Mouse (Mus musculus): ENCODE measurements around the gene Grik4. TPM values are rescaled to one million over a fixed set of nuclear protein-coding genes. Genes with fewer than 3 reads are reported as not detected.

Grik4 gene
- polyA plus RNA-seq, 1 experiment from 2014 or later, result 0.43 TPM

- Histone ChIP-seq H3K27me3 (ENCODE audit: control insufficient read depth, insufficient read depth, low read length) (0 out of 2 replicates have a peak, but pooled peaks cover 2% of the 10 kb centered on the region), H3K9ac (ENCODE audit: low read depth, low read length) (no peak overlapping the region), H3K4me3 (ENCODE audit: low read depth, low read length) (no peak overlapping the region), H3K9me3 (replicated peaks; ENCODE audit: control insufficient read depth, low read length) (no peaks in the 10 kb centered on the region), H3K36me3 (ENCODE audit: control insufficient read depth, insufficient read depth, low read length) (no peaks in the 10 kb centered on the region), H3K4me2 (no peak overlapping the region), H3K27ac (ENCODE audit: low read depth, low read length) (no peak overlapping the region), H3K4me1 (ENCODE audit: control insufficient read depth, insufficient read depth, low read length) (no peaks in the 10 kb centered on the region)
- 67% methylated on average over 3 of the region's 3 CpGs for WGBS (ENCODE audit: insufficient replicate concordance)
- no peak for ATAC-seq (replicated peaks; ENCODE audit: insufficient number of reproducible peaks, low FRiP score, low TSS enrichment)
Observed at GRCm38 (mm10) chr9:42757012-42757640, 187.2 kb downstream of the Grik4 start.

- H3K27ac ChIP-seq (ENCODE audit: low read depth, low read length), result no peak overlapping the region
- H3K27me3 ChIP-seq (ENCODE audit: control insufficient read depth, insufficient read depth, low read length), result 0 out of 2 replicates have a peak, but pooled peaks cover 2% of the 10 kb centered on the region
- no peak overlapping the region for H3K4me2 ChIP-seq
- no peak overlapping the region for H3K9ac ChIP-seq (ENCODE audit: low read depth, low read length)
- 37% methylated on average over 8 of the region's 8 CpGs for WGBS (ENCODE audit: insufficient replicate concordance)
- no peaks in the 10 kb centered on the region for H3K36me3 ChIP-seq (ENCODE audit: control insufficient read depth, insufficient read depth, low read length)
- no peaks in the 10 kb centered on the region for H3K4me1 ChIP-seq (ENCODE audit: control insufficient read depth, insufficient read depth, low read length)
- ATAC-seq (replicated peaks; ENCODE audit: insufficient number of reproducible peaks, low FRiP score, low TSS enrichment), result no peak
- no peak overlapping the region for H3K4me3 ChIP-seq (ENCODE audit: low read depth, low read length)
- no peaks in the 10 kb centered on the region for H3K9me3 ChIP-seq (replicated peaks; ENCODE audit: control insufficient read depth, low read length)
Observed at GRCm38 (mm10) chr9:42754699-42755098, 189.6 kb downstream of the Grik4 start.

GRCm38 (mm10) chr9:42751160-42751559 lies 193.1 kb downstream of the Grik4 start:
- 74% methylated on average over 2 of the region's 2 CpGs for WGBS (ENCODE audit: insufficient replicate concordance)
- H3K9me3 ChIP-seq (replicated peaks; ENCODE audit: control insufficient read depth, low read length), result no peaks in the 10 kb centered on the region
- ATAC-seq (replicated peaks; ENCODE audit: insufficient number of reproducible peaks, low FRiP score, low TSS enrichment), result no peak

GRCm38 (mm10) chr9:42750176-42750575 lies 194.1 kb downstream of the Grik4 start:
- H3K36me3 ChIP-seq (ENCODE audit: control insufficient read depth, insufficient read depth, low read length), result no peaks in the 10 kb centered on the region
- no peak overlapping the region for H3K4me2 ChIP-seq
- no peaks in the 10 kb centered on the region for H3K9me3 ChIP-seq (replicated peaks; ENCODE audit: control insufficient read depth, low read length)
- ATAC-seq (replicated peaks; ENCODE audit: insufficient number of reproducible peaks, low FRiP score, low TSS enrichment), result no peak
- no peak overlapping the region for H3K4me3 ChIP-seq (ENCODE audit: low read depth, low read length)
- 71% methylated on average over 3 of the region's 3 CpGs for WGBS (ENCODE audit: insufficient replicate concordance)
- no peaks in the 10 kb centered on the region for H3K27me3 ChIP-seq (ENCODE audit: control insufficient read depth, insufficient read depth, low read length)
- H3K4me1 ChIP-seq (ENCODE audit: control insufficient read depth, insufficient read depth, low read length), result no peaks in the 10 kb centered on the region
- H3K9ac ChIP-seq (ENCODE audit: low read depth, low read length), result no peak overlapping the region
- H3K27ac ChIP-seq (ENCODE audit: low read depth, low read length), result no peak overlapping the region

More at GRCm38 (mm10) chr9:42751160-42751559, 193.1 kb downstream of the Grik4 start:
- Histone ChIP-seq H3K9ac (ENCODE audit: low read depth, low read length) (no peak overlapping the region), H3K4me3 (ENCODE audit: low read depth, low read length) (no peak overlapping the region), H3K4me2 (no peak overlapping the region), H3K27ac (ENCODE audit: low read depth, low read length) (no peak overlapping the region), H3K4me1 (ENCODE audit: control insufficient read depth, insufficient read depth, low read length) (no peaks in the 10 kb centered on the region), H3K36me3 (ENCODE audit: control insufficient read depth, insufficient read depth, low read length) (no peaks in the 10 kb centered on the region), H3K27me3 (ENCODE audit: control insufficient read depth, insufficient read depth, low read length) (no peaks in the 10 kb centered on the region)

GRCm38 (mm10) chr9:42745982-42746381 lies 198.3 kb downstream of the Grik4 start:
- no peak for ATAC-seq (replicated peaks; ENCODE audit: insufficient number of reproducible peaks, low FRiP score, low TSS enrichment)
- Histone ChIP-seq H3K27me3 (ENCODE audit: control insufficient read depth, insufficient read depth, low read length) (no peaks in the 10 kb centered on the region), H3K9me3 (replicated peaks; ENCODE audit: control insufficient read depth, low read length) (no peaks in the 10 kb centered on the region), H3K27ac (ENCODE audit: low read depth, low read length) (no peak overlapping the region), H3K4me3 (ENCODE audit: low read depth, low read length) (no peak overlapping the region), H3K36me3 (ENCODE audit: control insufficient read depth, insufficient read depth, low read length) (no peaks in the 10 kb centered on the region), H3K4me2 (no peak overlapping the region), H3K4me1 (ENCODE audit: control insufficient read depth, insufficient read depth, low read length) (no peaks in the 10 kb centered on the region), H3K9ac (ENCODE audit: low read depth, low read length) (no peak overlapping the region)
- 49% methylated on average over 8 of the region's 8 CpGs for WGBS (ENCODE audit: insufficient replicate concordance)

- Histone ChIP-seq H3K9ac (ENCODE audit: low read depth, low read length) (no peak overlapping the region), H3K4me1 (ENCODE audit: control insufficient read depth, insufficient read depth, low read length) (no peaks in the 10 kb centered on the region), H3K4me2 (no peak overlapping the region), H3K27ac (ENCODE audit: low read depth, low read length) (no peak overlapping the region), H3K27me3 (ENCODE audit: control insufficient read depth, insufficient read depth, low read length) (no peaks in the 10 kb centered on the region), H3K4me3 (ENCODE audit: low read depth, low read length) (no peak overlapping the region), H3K9me3 (replicated peaks; ENCODE audit: control insufficient read depth, low read length) (no peaks in the 10 kb centered on the region), H3K36me3 (ENCODE audit: control insufficient read depth, insufficient read depth, low read length) (no peaks in the 10 kb centered on the region)
- WGBS (ENCODE audit: insufficient replicate concordance), result 62% methylated on average over 5 of the region's 5 CpGs
- ATAC-seq (replicated peaks; ENCODE audit: insufficient number of reproducible peaks, low FRiP score, low TSS enrichment), result no peak
Observed at GRCm38 (mm10) chr9:42742385-42742784, 201.9 kb downstream of the Grik4 start.

- no peak overlapping the region for H3K9ac ChIP-seq (ENCODE audit: low read depth, low read length)
- no peaks in the 10 kb centered on the region for H3K9me3 ChIP-seq (replicated peaks; ENCODE audit: control insufficient read depth, low read length)
Observed at GRCm38 (mm10) chr9:42736697-42737335, 207.5 kb downstream of the Grik4 start.

GRCm38 (mm10) chr9:42735086-42735485 lies 209.2 kb downstream of the Grik4 start:
- peaks cover 3% of the 10 kb centered on the region; the same call in 1 of the 2 replicates for H3K4me1 ChIP-seq (ENCODE audit: control insufficient read depth, insufficient read depth, low read length)
- ATAC-seq (replicated peaks; ENCODE audit: insufficient number of reproducible peaks, low FRiP score, low TSS enrichment), result no peak
- no peak overlapping the region for H3K4me3 ChIP-seq (ENCODE audit: low read depth, low read length)
- H3K4me2 ChIP-seq, result no peak overlapping the region
- H3K27ac ChIP-seq (ENCODE audit: low read depth, low read length), result no peak overlapping the region
- no peaks in the 10 kb centered on the region for H3K36me3 ChIP-seq (ENCODE audit: control insufficient read depth, insufficient read depth, low read length)
- H3K9me3 ChIP-seq (replicated peaks; ENCODE audit: control insufficient read depth, low read length), result no peaks in the 10 kb centered on the region
- WGBS (ENCODE audit: insufficient replicate concordance), result 80% methylated on average over 5 of the region's 5 CpGs
- no peak overlapping the region for H3K9ac ChIP-seq (ENCODE audit: low read depth, low read length)
- no peaks in the 10 kb centered on the region for H3K27me3 ChIP-seq (ENCODE audit: control insufficient read depth, insufficient read depth, low read length)

More at GRCm38 (mm10) chr9:42736697-42737335, 207.5 kb downstream of the Grik4 start:
- no peaks in the 10 kb centered on the region for H3K4me1 ChIP-seq (ENCODE audit: control insufficient read depth, insufficient read depth, low read length)
- no peaks in the 10 kb centered on the region for H3K36me3 ChIP-seq (ENCODE audit: control insufficient read depth, insufficient read depth, low read length)
- H3K27me3 ChIP-seq (ENCODE audit: control insufficient read depth, insufficient read depth, low read length), result no peaks in the 10 kb centered on the region
- H3K4me3 ChIP-seq (ENCODE audit: low read depth, low read length), result no peak overlapping the region
- ATAC-seq (replicated peaks; ENCODE audit: insufficient number of reproducible peaks, low FRiP score, low TSS enrichment), result no peak
- no peak overlapping the region for H3K4me2 ChIP-seq
- H3K27ac ChIP-seq (ENCODE audit: low read depth, low read length), result no peak overlapping the region
- WGBS (ENCODE audit: insufficient replicate concordance), result 73% methylated on average over 7 of the region's 7 CpGs
